Mouse (Mus musculus): ENCODE measurements around the gene Inpp4a. TPM values are rescaled to one million over a fixed set of nuclear protein-coding genes. Genes with fewer than 3 reads are reported as not detected.

Gene Inpp4a
- total RNA-seq, 2 experiments from 2014 or later, result 125 to 127 TPM

GRCm38 (mm10) chr1:37405137-37405536, 105.5 kb downstream of the Inpp4a start:
- intact Hi-C loops (cut with DNase I), result no loop called here
- no peak for DNase-seq

- intact Hi-C loops (cut with DNase I), result no loop called here
- no peak for DNase-seq
These were observed 107.6 kb downstream of the Inpp4a start for GRCm38 (mm10) chr1:37407228-37407627.

GRCm38 (mm10) chr1:37408059-37408458, 108.4 kb downstream of the Inpp4a start:
- DNase-seq, result no peak
- intact Hi-C loops (cut with DNase I), result no loop called here

GRCm38 (mm10) chr1:37408678-37409077, 109.0 kb downstream of the Inpp4a start:
- intact Hi-C loops (cut with DNase I), result no loop called here
- no peak for DNase-seq

GRCm38 (mm10) chr1:37409647-37410046, 110.0 kb downstream of the Inpp4a start:
- intact Hi-C loops (cut with DNase I), result no loop called here

GRCm38 (mm10) chr1:37415394-37415793, 115.7 kb downstream of the Inpp4a start:
- intact Hi-C loops (cut with DNase I), result no loop called here
- no peak for DNase-seq

More at GRCm38 (mm10) chr1:37409647-37410046, 110.0 kb downstream of the Inpp4a start:
- DNase-seq, result no peak

- DNase-seq, result peak; percentile 62
- intact Hi-C loops (cut with DNase I), result no loop called here
These were observed 119.8 kb downstream of the Inpp4a start for GRCm38 (mm10) chr1:37419420-37419819.

GRCm38 (mm10) chr1:37427144-37427875, 127.6 kb downstream of the Inpp4a start:
- no peak for DNase-seq
- intact Hi-C loops (cut with DNase I), result no loop called here

- no peak for DNase-seq
- intact Hi-C loops (cut with DNase I), result no loop called here
These were observed 129.2 kb downstream of the Inpp4a start for GRCm38 (mm10) chr1:37428911-37429310.

- DNase-seq, result peak; percentile 95
- intact Hi-C loops (cut with DNase I), result no loop called here
These were observed 130.0 kb downstream of the Inpp4a start, which contains the start of the genes Coa5 and Unc50 for GRCm38 (mm10) chr1:37429366-37430296. Coa5 (minus strand) TSS chr1:37430103. Unc50 (plus strand) TSS chr1:37430139.

GRCm38 (mm10) chr1:37430297-37430840, 130.7 kb downstream of the Inpp4a start:
- intact Hi-C loops (cut with DNase I), result no loop called here
- no peak for DNase-seq

GRCm38 (mm10) chr1:37436419-37436818, 136.8 kb downstream of the Inpp4a start:
- intact Hi-C loops (cut with DNase I), result no loop called here
- no peak for DNase-seq

- no peak for DNase-seq
- intact Hi-C loops (cut with DNase I), result no loop called here
These were observed 143.5 kb downstream of the Inpp4a start for GRCm38 (mm10) chr1:37442848-37443835.

GRCm38 (mm10) chr1:37448361-37449095, 148.9 kb downstream of the Inpp4a start:
- intact Hi-C loops (cut with DNase I), result no loop called here
- DNase-seq, result peak; percentile 59

GRCm38 (mm10) chr1:37451270-37451669, 151.6 kb downstream of the Inpp4a start:
- DNase-seq, result no peak
- intact Hi-C loops (cut with DNase I), result no loop called here

GRCm38 (mm10) chr1:37457546-37457945, 157.9 kb downstream of the Inpp4a start:
- intact Hi-C loops (cut with DNase I), result no loop called here
- no peak for DNase-seq

All from left cerebral cortex, postnatal 4 days (tissue).